ENCODE assay signal across 10 mouse cellular contexts in genomic region chr11:100710977-100711376, GRCm38 (mm10). TPM values are rescaled to one million over a fixed set of nuclear protein-coding genes. Genes with fewer than 3 reads are reported as not detected.
A peak's percentile ranks its signal among the peaks of the same experiment; 100 is the strongest.
DNase-seq lines count a peak whose midpoint lies in the region; ATAC-seq and TF ChIP-seq lines count a peak whose summit lies in the region.
"Had no signal": no experiment of that assay in that cellular context is flagged by ENCODE, and none has a peak within 500 bp of the region (broad histone marks: within the 10 kb centered on the region; RNA-seq: fewer than 3 reads in every experiment).

No protein-coding gene starts in this region.

- peaks cover 4% of the 10 kb centered on the region; the same call in 1 of the 2 replicates for H3K79me2 ChIP-seq in CH12.LX (replicated peaks; ENCODE audit: control insufficient read depth, extremely low read depth, insufficient read depth, poor library complexity, severe bottlenecking)

- no peaks in the 10 kb centered on the region for H3K9me3 ChIP-seq in heart, embryonic 13.5 days
- H3K9me3 ChIP-seq in CH12.LX (replicated peaks; ENCODE audit: low read length), result no peaks in the 10 kb centered on the region
- H3K9me3 ChIP-seq in embryonic facial prominence, embryonic 14.5 days (ENCODE audit: control insufficient read depth, low read length), result no peaks in the 10 kb centered on the region
- no peaks in the 10 kb centered on the region for H3K9me3 ChIP-seq in midbrain, embryonic 12.5 days

- in situ Hi-C loops in CH12.LX (cut with MboI; ENCODE audit: low pct_ligation_motif_present, low pct_unique_long_range_greater_than_20kb, low sequenced_read_pairs), result no loop called here

- no peak for DNase-seq in heart, adult 8-10 months (ENCODE audit: low spot score)
- DNase-seq in CH12.LX (ENCODE audit: extremely low read depth), result no peak
- DNase-seq in embryonic facial prominence, embryonic 14.5 days (ENCODE audit: low spot score), result no peak
- DNase-seq in embryo, embryonic 9.5 days (ENCODE audit: extremely low spot score), result no peak
- no peak for DNase-seq in gastrocnemius, postnatal 14 days

- TF ChIP-seq CTCF in CH12.LX (conservative IDR thresholded peaks at IDR 0.05 in 1 of 2, IDR thresholded peaks at IDR 0.05 in 1 of 2; ENCODE audit: low read depth in 2 of 2, low read length in 2 of 2), result no peak

- dilution Hi-C loops in CH12.LX (cut with MboI; ENCODE audit: extremely low pct_ligation_motif_present, extremely low pct_unique_long_range_greater_than_20kb, low sequenced_read_pairs), result no loop called here

- no peak overlapping the region for H3K27ac ChIP-seq in heart, embryonic 13.5 days (replicated peaks)
- no peak overlapping the region for H3K27ac ChIP-seq in CH12.LX (ENCODE audit: insufficient read depth, low read depth)
- no peak overlapping the region for H3K27ac ChIP-seq in embryonic facial prominence, embryonic 14.5 days (replicated peaks; ENCODE audit: low read depth, low read length)
- H3K27ac ChIP-seq in midbrain, embryonic 12.5 days (replicated peaks), result no peak overlapping the region

- H3K4me2 ChIP-seq in heart, embryonic 13.5 days, result peak overlapping the region; percentile 77
- H3K4me2 ChIP-seq in CH12.LX (ENCODE audit: insufficient read depth, low read depth, poor library complexity, severe bottlenecking), result peak overlapping the region; percentile 75
- peak overlapping the region; percentile 73; the same call in 1 of the 2 replicates for H3K4me2 ChIP-seq in embryonic facial prominence, embryonic 14.5 days (ENCODE audit: low read depth, low read length)
- 0 out of 2 replicates have a peak overlapping the region, but pooled peaks have one; percentile 75 for H3K4me2 ChIP-seq in midbrain, embryonic 12.5 days (replicated peaks)

- ATAC-seq in heart, embryonic 13.5 days (ENCODE audit: extremely low read depth, insufficient number of reproducible peaks, low FRiP score, low TSS enrichment), result no peak
- no peak for ATAC-seq in embryonic facial prominence, embryonic 14.5 days (ENCODE audit: low read depth)
- no peak for ATAC-seq in midbrain, embryonic 12.5 days (ENCODE audit: low FRiP score, low read depth)
- no peak for ATAC-seq in erythroid progenitor cell, adult 5-6 weeks (replicated peaks; ENCODE audit: low FRiP score, poor library complexity, severe bottlenecking)

- peaks cover 37% of the 10 kb centered on the region for H3K4me1 ChIP-seq in heart, embryonic 13.5 days
- H3K4me1 ChIP-seq in CH12.LX (ENCODE audit: control insufficient read depth in 1 of 2, insufficient read depth in 2 of 2), result peaks cover 9 to 46% of the 10 kb centered on the region in 2 experiments
- H3K4me1 ChIP-seq in embryonic facial prominence, embryonic 14.5 days (ENCODE audit: control insufficient read depth, insufficient read depth, low read length), result peaks cover 26% of the 10 kb centered on the region
- H3K4me1 ChIP-seq in midbrain, embryonic 12.5 days, result peaks cover 36% of the 10 kb centered on the region

- no peak for TF ChIP-seq RAD21 in CH12.LX (IDR thresholded peaks at IDR 0.05; ENCODE audit: low read depth, low read length)

- intact Hi-C loops in gastrocnemius, postnatal 14 days (cut with DNase I; ENCODE audit: low total_unique reads), result no loop called here

- peaks cover 61% of the 10 kb centered on the region for H3K36me3 ChIP-seq in heart, embryonic 13.5 days
- peaks cover 58 to 82% of the 10 kb centered on the region in 2 experiments for H3K36me3 ChIP-seq in CH12.LX (replicated peaks in 1 of 2; ENCODE audit: control insufficient read depth in 1 of 2, insufficient read depth in 1 of 2, low read length in 1 of 2)
- H3K36me3 ChIP-seq in embryonic facial prominence, embryonic 14.5 days (ENCODE audit: control insufficient read depth, insufficient read depth, low read length), result peaks cover 55% of the 10 kb centered on the region
- peaks cover 55% of the 10 kb centered on the region for H3K36me3 ChIP-seq in midbrain, embryonic 12.5 days

- TF ChIP-seq EP300 in CH12.LX (IDR thresholded peaks at IDR 0.05; ENCODE audit: low read length), result no peak

- no peaks in the 10 kb centered on the region for H3K27me3 ChIP-seq in heart, embryonic 13.5 days (replicated peaks)
- no peaks in the 10 kb centered on the region for H3K27me3 ChIP-seq in CH12.LX (replicated peaks)
- H3K27me3 ChIP-seq in embryonic facial prominence, embryonic 14.5 days (replicated peaks; ENCODE audit: control insufficient read depth, insufficient read depth, low read length), result no peaks in the 10 kb centered on the region
- H3K27me3 ChIP-seq in midbrain, embryonic 12.5 days, result 0 out of 2 replicates have a peak, but pooled peaks cover 3% of the 10 kb centered on the region

- peak overlapping the region; percentile 96; the same call in 1 of the 2 replicates for H3K9ac ChIP-seq in heart, embryonic 13.5 days
- peak overlapping the region; percentile 97; the same call in 1 of the 2 replicates for H3K9ac ChIP-seq in CH12.LX (ENCODE audit: insufficient read depth, low read depth)
- H3K9ac ChIP-seq in embryonic facial prominence, embryonic 14.5 days (ENCODE audit: low read depth, low read length), result no peak overlapping the region
- H3K9ac ChIP-seq in midbrain, embryonic 12.5 days (replicated peaks), result no peak overlapping the region

- H3K4me3 ChIP-seq in heart, embryonic 13.5 days, result no peak overlapping the region
- no peak overlapping the region for H3K4me3 ChIP-seq in CH12.LX (replicated peaks in 1 of 3; ENCODE audit: low read depth in 2 of 3, low read length in 2 of 3, poor library complexity in 1 of 3)
- H3K4me3 ChIP-seq in embryonic facial prominence, embryonic 14.5 days (ENCODE audit: low read depth, low read length), result no peak overlapping the region
- H3K4me3 ChIP-seq in midbrain, embryonic 12.5 days, result no peak overlapping the region

- no peak for TF ChIP-seq POLR2A in CH12.LX (IDR thresholded peaks at IDR 0.05; ENCODE audit: low read depth, low read length)

- WGBS in heart, embryonic 13.5 days, result 79% methylated on average over 4 of the region's 4 CpGs
- WGBS in embryonic facial prominence, embryonic 14.5 days, result 88% methylated on average over 4 of the region's 4 CpGs
- WGBS in midbrain, embryonic 12.5 days, result 91% methylated on average over 4 of the region's 4 CpGs

RNA-seq across cellular contexts. Expression of gene Kat2a, which starts 1.3 kb away (rescaled TPM):
- polyA plus RNA-seq in heart, embryonic 13.5 days (2015; fragmentation: Nextera tagmentation; extraction: Ambion mirVana), result 33.4 and 34.7 TPM in 2 replicates
- 10 to 100 TPM; 12.3 to 14.0 (median 13.1) TPM for total RNA-seq in heart, adult 8-10 months (2022)
- total RNA-seq in CH12.LX (2012; rRNA removed), result 30.7 and 34.2 TPM in 2 replicates
- 25.3 and 27.2 TPM in 2 replicates for total RNA-seq in CH12.LX (2014; rRNA removed)
- polyA plus RNA-seq in CH12.LX (2012; ENCODE audit: insufficient read length, low read depth), result 81.0 and 82.9 TPM in 2 replicates
- polyA plus RNA-seq in embryonic facial prominence, embryonic 14.5 days (2014; fragmentation: Nextera tagmentation; extraction: Ambion mirVana), result 50.6 and 52.9 TPM in 2 replicates
- polyA plus RNA-seq in midbrain, embryonic 12.5 days (2016; fragmentation: Nextera tagmentation; extraction: Ambion mirVana), result 59.8 and 65.7 TPM in 2 replicates
- total RNA-seq in erythroid progenitor cell, adult 5-6 weeks (2015; ENCODE audit: low replicate concordance), result 2.5 and 11.2 TPM in 2 replicates
- 1.9 and 2.6 TPM in 2 replicates for total RNA-seq in erythroid progenitor cell, adult 5-6 weeks (2017; ENCODE audit: low replicate concordance)
- 10 to 100 TPM; 11.2 to 12.5 TPM for total RNA-seq in gastrocnemius, postnatal 14 days (2021)

RNA-seq across cellular contexts. Expression of gene Hspb9, which starts 2.7 kb away (rescaled TPM):
- polyA plus RNA-seq in heart, embryonic 13.5 days (2015; fragmentation: Nextera tagmentation; extraction: Ambion mirVana), result 0.21 TPM in 1 of 2 replicates, not detected in the other
- total RNA-seq in heart, adult 8-10 months (2022), result under 1 TPM in 1 of 4 experiments, not detected in 3; 0.37 TPM
- total RNA-seq in CH12.LX (2012; rRNA removed) (not detected in 2 replicates), CH12.LX (2014; rRNA removed) (not detected in 2 replicates)
- 0.54 and 0.57 TPM in 2 replicates for polyA plus RNA-seq in CH12.LX (2012; ENCODE audit: insufficient read length, low read depth)
- polyA plus RNA-seq in embryonic facial prominence, embryonic 14.5 days (2014; fragmentation: Nextera tagmentation; extraction: Ambion mirVana), result 0.34 TPM in 1 of 2 replicates, not detected in the other
- polyA plus RNA-seq in midbrain, embryonic 12.5 days (2016; fragmentation: Nextera tagmentation; extraction: Ambion mirVana), result 0.26 TPM in 1 of 2 replicates, not detected in the other
- not detected in 2 replicates for total RNA-seq in erythroid progenitor cell, adult 5-6 weeks (2015; ENCODE audit: low replicate concordance)
- not detected in 2 replicates for total RNA-seq in erythroid progenitor cell, adult 5-6 weeks (2017; ENCODE audit: low replicate concordance)
- total RNA-seq in gastrocnemius, postnatal 14 days (2021), result not detected
- total RNA-seq: liver, adult 2 months had no signal
- polyA plus RNA-seq: brain, embryonic 14.5 days; liver, adult 2 months had no signal

RNA-seq across cellular contexts. Expression of gene Dhx58, which starts 6.9 kb away (rescaled TPM):
- polyA plus RNA-seq in heart, embryonic 13.5 days (2015; fragmentation: Nextera tagmentation; extraction: Ambion mirVana), result 1.5 and 1.9 TPM in 2 replicates
- total RNA-seq in heart, adult 8-10 months (2022), result 1 to 10 TPM in 1 of 4 experiments, under 1 TPM in 3; 0.38 to 1.1 (median 0.78) TPM
- total RNA-seq in CH12.LX (2012; rRNA removed), result 6.3 and 7.2 TPM in 2 replicates
- 5.7 and 6.4 TPM in 2 replicates for total RNA-seq in CH12.LX (2014; rRNA removed)
- 14.7 and 15.7 TPM in 2 replicates for polyA plus RNA-seq in CH12.LX (2012; ENCODE audit: insufficient read length, low read depth)
- 1.7 and 2.0 TPM in 2 replicates for polyA plus RNA-seq in embryonic facial prominence, embryonic 14.5 days (2014; fragmentation: Nextera tagmentation; extraction: Ambion mirVana)
- polyA plus RNA-seq in midbrain, embryonic 12.5 days (2016; fragmentation: Nextera tagmentation; extraction: Ambion mirVana), result 1.9 and 2.3 TPM in 2 replicates
- 6.8 and 7.5 TPM in 2 replicates for total RNA-seq in erythroid progenitor cell, adult 5-6 weeks (2015; ENCODE audit: low replicate concordance)
- total RNA-seq in erythroid progenitor cell, adult 5-6 weeks (2017; ENCODE audit: low replicate concordance), result 17.8 and 26.2 TPM in 2 replicates
- total RNA-seq in gastrocnemius, postnatal 14 days (2021), result under 1 TPM; 0.35 to 0.39 TPM

RNA-seq across cellular contexts. Expression of gene Zfp385c, which starts 18.7 kb away (rescaled TPM):
- polyA plus RNA-seq in heart, embryonic 13.5 days (2015; fragmentation: Nextera tagmentation; extraction: Ambion mirVana), result 0.09 and 0.51 TPM in 2 replicates
- total RNA-seq in heart, adult 8-10 months (2022), result under 1 TPM; 0.09 to 0.53 (median 0.28) TPM
- total RNA-seq in CH12.LX (2012; rRNA removed), result 0.04 and 0.08 TPM in 2 replicates
- not detected in 2 replicates for total RNA-seq in CH12.LX (2014; rRNA removed)
- 0.14 and 0.15 TPM in 2 replicates for polyA plus RNA-seq in CH12.LX (2012; ENCODE audit: insufficient read length, low read depth)
- 1.7 TPM in 2 replicates for polyA plus RNA-seq in embryonic facial prominence, embryonic 14.5 days (2014; fragmentation: Nextera tagmentation; extraction: Ambion mirVana)
- 0.34 and 0.97 TPM in 2 replicates for polyA plus RNA-seq in midbrain, embryonic 12.5 days (2016; fragmentation: Nextera tagmentation; extraction: Ambion mirVana)
- total RNA-seq in erythroid progenitor cell, adult 5-6 weeks (2015; ENCODE audit: low replicate concordance), result not detected in 2 replicates
- total RNA-seq in erythroid progenitor cell, adult 5-6 weeks (2017; ENCODE audit: low replicate concordance), result not detected in 2 replicates
- 1 to 10 TPM in 1 of 2 experiments, under 1 TPM in 1; 0.62 to 1.5 TPM for total RNA-seq in gastrocnemius, postnatal 14 days (2021)
- total RNA-seq: liver, adult 2 months had no signal
- polyA plus RNA-seq: liver, adult 2 months had no signal

RNA-seq across cellular contexts. Expression of gene Rab5c, which starts 27.0 kb away (rescaled TPM):
- polyA plus RNA-seq in heart, embryonic 13.5 days (2015; fragmentation: Nextera tagmentation; extraction: Ambion mirVana), result 13.4 and 13.6 TPM in 2 replicates
- 10 to 100 TPM; 47.1 to 62.6 (median 51.0) TPM for total RNA-seq in heart, adult 8-10 months (2022)
- total RNA-seq in CH12.LX (2012; rRNA removed) (121 and 144 TPM in 2 replicates), CH12.LX (2014; rRNA removed) (135 and 150 TPM in 2 replicates)
- 144 and 156 TPM in 2 replicates for polyA plus RNA-seq in CH12.LX (2012; ENCODE audit: insufficient read length, low read depth)
- polyA plus RNA-seq in embryonic facial prominence, embryonic 14.5 days (2014; fragmentation: Nextera tagmentation; extraction: Ambion mirVana), result 70.7 and 73.9 TPM in 2 replicates
- 17.1 and 23.4 TPM in 2 replicates for polyA plus RNA-seq in midbrain, embryonic 12.5 days (2016; fragmentation: Nextera tagmentation; extraction: Ambion mirVana)
- 99.8 and 136 TPM in 2 replicates for total RNA-seq in erythroid progenitor cell, adult 5-6 weeks (2015; ENCODE audit: low replicate concordance)
- 80.2 and 110 TPM in 2 replicates for total RNA-seq in erythroid progenitor cell, adult 5-6 weeks (2017; ENCODE audit: low replicate concordance)
- 10 to 100 TPM; 49.1 to 49.4 TPM for total RNA-seq in gastrocnemius, postnatal 14 days (2021)

Comparison
In these comparisons a context has a peak if more than half of its experiments do, and no peak if none do; other contexts are left out.
1. H3K9ac ChIP-seq: peak in heart, embryonic 13.5 days (single experiment) and CH12.LX (single experiment); none in embryonic facial prominence, embryonic 14.5 days (single experiment) and midbrain, embryonic 12.5 days (single experiment).
2. Peak in every context shown above with its lines, with median percentiles within 50 percentile points of each other: H3K4me2 ChIP-seq.